Mouse (Mus musculus) forebrain, embryonic 14.5 days (tissue): Measurements from ENCODE around the gene Atp6v0a4. TPM values are rescaled to one million over a fixed set of nuclear protein-coding genes. Genes with fewer than 3 reads are reported as not detected.
A peak's percentile ranks its signal among the peaks of the same experiment; 100 is the strongest.

ENCODE experiments used
- ATAC-seq: fragments of 200-750 bp; cut with Nextera tagmentation; 2 replicates; pipeline ENCODE4 v1.8.0; 2017; ENCODE audit warnings: mild to moderate bottlenecking, moderate library complexity
- DNase-seq: peaks from one replicate; pipeline ENCODE4 v3.0.0-alpha.2; 2015; ENCODE audit warnings: low spot score
- H3K27ac ChIP-seq: fragments of 300-500 bp; sonication (generic); 2 replicates; pipeline ENCODE4 v1.5.1; 2014; ENCODE audit warnings: low read depth, mild to moderate bottlenecking, control low read depth, low read length, moderate library complexity
- H3K27me3 ChIP-seq: fragments of 300-500 bp; sonication (generic); replicated peaks from 2 replicates; pipeline ENCODE4 v1.6.1; 2014; ENCODE audit warnings: low read length, control low read depth, mixed read lengths; ENCODE audit not compliant: control insufficient read depth, insufficient read depth
- H3K36me3 ChIP-seq: fragments of 300-500 bp; sonication (generic); 2 replicates; pipeline ENCODE4 v1.6.1; 2014; ENCODE audit warnings: low read length, control low read depth; ENCODE audit not compliant: control insufficient read depth, insufficient read depth
- H3K4me1 ChIP-seq: fragments of 300-500 bp; sonication (generic); 2 replicates; pipeline ENCODE4 v1.6.1; 2014; ENCODE audit warnings: antibody characterized with exemption, low read length, control low read depth; ENCODE audit not compliant: control insufficient read depth, insufficient read depth
- H3K4me2 ChIP-seq: fragments of 300-500 bp; sonication (generic); 2 replicates; pipeline ENCODE4 v1.6.1; 2014; ENCODE audit warnings: mild to moderate bottlenecking, control low read depth, low read length
- H3K4me3 ChIP-seq: fragments of 300-500 bp; sonication (generic); 2 replicates; pipeline ENCODE4 v1.5.1; 2014; ENCODE audit warnings: low read depth, low read length, control low read depth
- H3K9ac ChIP-seq: fragments of 300-500 bp; sonication (generic); 2 replicates; pipeline ENCODE4 v1.6.1; 2014; ENCODE audit warnings: mild to moderate bottlenecking, low read length, control low read depth, moderate library complexity
- H3K9me3 ChIP-seq: fragments of 300-500 bp; sonication (generic); replicated peaks from 2 replicates; pipeline ENCODE4 v1.6.1; 2016; ENCODE audit warnings: low read length, control low read depth, mixed read lengths; ENCODE audit not compliant: control insufficient read depth
- WGBS: fragments of 180-500 bp; shearing (Covaris S2); extraction: QIAGEN DNeasy Blood & Tissue Kit; methylation state at CpG from one replicate; pipeline ENCODE4 v1.1.7; 2014; 5-methylcytosine and 5-hydroxymethylcytosine counted together
- polyA plus RNA-seq: library from polyadenylated mRNA; unstranded; fragments of >200 nt; fragmentation: Nextera tagmentation; extraction: Ambion mirVana; gene quantifications from 2 replicates; pipeline ENCODE4 v1.2.1, GENCODE M21; 2014

The Atp6v0a4 gene
- polyA plus RNA-seq, 1 experiment from 2014 or later: not detected

DNA sequence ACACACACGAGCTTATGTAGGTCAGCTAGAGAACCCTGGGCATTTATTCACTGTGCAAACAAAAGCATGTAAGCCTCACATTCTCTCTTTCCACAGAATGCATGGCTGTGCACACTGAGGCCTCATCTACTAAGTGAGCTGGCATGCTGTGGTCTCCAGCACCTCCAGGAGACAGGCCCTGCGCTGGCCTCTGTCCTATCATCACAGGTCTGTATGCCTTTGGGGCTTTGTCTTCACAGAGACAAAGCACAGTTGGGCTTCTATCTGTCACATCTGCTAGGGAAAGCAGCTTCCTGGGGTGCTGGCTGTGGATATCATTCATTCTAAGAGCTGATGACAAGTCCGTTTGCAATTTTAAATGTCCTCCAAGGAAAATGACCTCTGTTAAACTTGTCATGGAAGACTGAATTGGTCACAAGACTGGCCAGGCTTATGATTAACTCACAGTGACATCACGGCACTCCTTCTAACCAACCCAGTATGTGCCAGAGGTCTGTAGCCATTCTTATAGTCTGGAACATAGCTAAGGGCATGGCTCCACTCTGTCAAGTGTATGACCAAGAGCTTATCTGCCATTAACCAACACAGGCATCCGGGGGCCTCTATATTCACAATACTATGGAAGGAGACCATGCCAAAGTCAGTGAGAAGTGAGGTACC, 52.1 kb downstream of the Atp6v0a4 start:
- H3K4me3 ChIP-seq: no peak overlapping the region
- no peaks in the 10 kb centered on the region for H3K27me3 ChIP-seq
- no peaks in the 10 kb centered on the region for H3K36me3 ChIP-seq
- 71% methylated on average over 5 of the region's 5 CpGs for WGBS
- H3K9me3 ChIP-seq: no peaks in the 10 kb centered on the region
- no peak overlapping the region for H3K9ac ChIP-seq
- no peak overlapping the region for H3K27ac ChIP-seq
- H3K4me2 ChIP-seq: no peak overlapping the region
- ATAC-seq (no peak), DNase-seq (no peak)
- H3K4me1 ChIP-seq: no peaks in the 10 kb centered on the region

DNA sequence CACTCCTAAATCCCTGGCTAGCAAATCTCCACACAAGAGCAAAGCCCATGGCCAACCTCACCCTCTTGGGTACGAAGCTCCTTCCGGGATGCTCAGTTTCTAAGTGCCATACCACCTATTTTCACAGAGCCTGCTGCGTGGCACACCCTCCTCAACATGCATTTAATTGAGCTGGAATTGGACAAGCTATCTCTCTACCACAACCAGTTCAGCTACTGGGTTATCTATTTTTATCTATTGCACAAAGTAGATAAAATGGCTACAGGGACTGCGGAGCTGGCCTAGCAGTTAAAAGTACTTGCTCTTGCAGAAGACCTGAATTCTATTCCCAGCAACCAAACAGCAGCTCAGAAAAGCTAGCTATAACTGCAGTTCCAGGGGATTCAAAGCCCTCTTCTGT, 53.1 kb downstream of the Atp6v0a4 start:
- Histone ChIP-seq H3K36me3 (no peaks in the 10 kb centered on the region), H3K27ac (no peak overlapping the region), H3K27me3 (no peaks in the 10 kb centered on the region), H3K9ac (no peak overlapping the region), H3K4me1 (no peaks in the 10 kb centered on the region), H3K4me2 (no peak overlapping the region), H3K9me3 (no peaks in the 10 kb centered on the region), H3K4me3 (no peak overlapping the region)
- ATAC-seq (no peak), DNase-seq (no peak)
- 91% methylated on average over 4 of the region's 4 CpGs for WGBS

GRCm38 (mm10) chr6:38066215-38066614, 58.2 kb downstream of the Atp6v0a4 start:
- Histone ChIP-seq H3K9me3 (no peaks in the 10 kb centered on the region), H3K4me2 (no peak overlapping the region), H3K4me1 (0 out of 2 replicates have a peak, but pooled peaks cover 2% of the 10 kb centered on the region), H3K9ac (no peak overlapping the region), H3K27ac (no peak overlapping the region), H3K36me3 (no peaks in the 10 kb centered on the region), H3K4me3 (no peak overlapping the region), H3K27me3 (no peaks in the 10 kb centered on the region)
- 0% methylated on average over 5 of the region's 5 CpGs for WGBS
- DNase-seq (peak; percentile 92), ATAC-seq (peak; percentile 94)

- DNase-seq: peak; percentile 4
- peak; percentile 63; the same call in 1 of the 2 replicates for ATAC-seq
- Histone ChIP-seq H3K9me3 (no peaks in the 10 kb centered on the region), H3K4me3 (no peak overlapping the region), H3K9ac (no peak overlapping the region), H3K4me1 (0 out of 2 replicates have a peak, but pooled peaks cover 2% of the 10 kb centered on the region), H3K27me3 (no peaks in the 10 kb centered on the region), H3K27ac (no peak overlapping the region), H3K36me3 (no peaks in the 10 kb centered on the region), H3K4me2 (no peak overlapping the region)
- 76% methylated on average over 11 of the region's 11 CpGs for WGBS
Observed at GRCm38 (mm10) chr6:38065501-38066122, 58.8 kb downstream of the Atp6v0a4 start.

DNA sequence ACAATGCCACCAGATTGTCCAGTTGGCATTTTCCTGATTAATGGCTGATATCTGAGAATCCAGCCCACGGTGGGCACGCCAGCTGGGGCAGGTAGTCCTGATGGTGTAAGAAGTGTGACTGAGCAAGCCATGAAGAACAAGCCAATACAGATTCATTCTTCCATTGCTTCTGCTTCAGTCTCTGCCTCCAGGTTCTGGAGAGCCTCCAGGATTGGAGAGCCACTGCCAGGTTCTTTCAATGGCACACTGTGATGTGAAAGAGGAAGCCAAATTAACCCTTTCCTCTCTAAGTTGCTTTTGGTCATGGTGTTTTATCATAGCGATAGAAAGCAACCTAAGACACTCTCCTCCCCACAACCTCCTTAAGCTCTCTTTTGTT, 59.3 kb downstream of the Atp6v0a4 start:
- 58% methylated on average over 3 of the region's 3 CpGs for WGBS
- ATAC-seq (peak; percentile 60; the same call in 1 of the 2 replicates), DNase-seq (peak; percentile 72)
- Histone ChIP-seq H3K27ac (no peak overlapping the region), H3K36me3 (no peaks in the 10 kb centered on the region), H3K4me2 (no peak overlapping the region), H3K4me3 (no peak overlapping the region), H3K9ac (no peak overlapping the region), H3K27me3 (no peaks in the 10 kb centered on the region), H3K9me3 (no peaks in the 10 kb centered on the region), H3K4me1 (0 out of 2 replicates have a peak, but pooled peaks cover 2% of the 10 kb centered on the region)

DNA sequence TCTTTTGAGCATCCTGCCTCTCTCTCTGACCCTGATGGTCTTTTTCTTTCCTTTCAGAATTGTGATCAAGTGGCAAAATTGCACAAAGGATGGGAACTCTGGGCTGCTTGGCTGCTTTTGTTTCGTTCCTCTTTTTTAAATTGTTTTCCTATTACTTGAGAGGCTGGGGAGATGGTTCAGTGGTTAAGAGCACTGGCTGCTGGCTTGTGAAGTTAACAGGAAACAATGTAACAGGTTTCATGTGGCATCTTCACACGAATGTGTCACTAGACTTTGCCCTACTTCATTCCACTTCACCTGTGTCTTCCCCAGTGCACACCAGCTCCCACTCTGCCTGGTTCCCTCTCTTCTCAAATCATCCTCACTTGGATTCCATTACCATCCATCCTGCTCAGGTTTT, 59.8 kb downstream of the Atp6v0a4 start:
- H3K4me1 ChIP-seq: 0 out of 2 replicates have a peak, but pooled peaks cover 2% of the 10 kb centered on the region
- H3K27me3 ChIP-seq: no peaks in the 10 kb centered on the region
- H3K9me3 ChIP-seq: no peaks in the 10 kb centered on the region
- ATAC-seq: no peak
- DNase-seq: no peak
- H3K36me3 ChIP-seq: no peaks in the 10 kb centered on the region
- no peak overlapping the region for H3K4me3 ChIP-seq
- no peak overlapping the region for H3K27ac ChIP-seq
- no peak overlapping the region for H3K9ac ChIP-seq
- no peak overlapping the region for H3K4me2 ChIP-seq
- 72% methylated on average over 2 of the region's 2 CpGs for WGBS

DNA sequence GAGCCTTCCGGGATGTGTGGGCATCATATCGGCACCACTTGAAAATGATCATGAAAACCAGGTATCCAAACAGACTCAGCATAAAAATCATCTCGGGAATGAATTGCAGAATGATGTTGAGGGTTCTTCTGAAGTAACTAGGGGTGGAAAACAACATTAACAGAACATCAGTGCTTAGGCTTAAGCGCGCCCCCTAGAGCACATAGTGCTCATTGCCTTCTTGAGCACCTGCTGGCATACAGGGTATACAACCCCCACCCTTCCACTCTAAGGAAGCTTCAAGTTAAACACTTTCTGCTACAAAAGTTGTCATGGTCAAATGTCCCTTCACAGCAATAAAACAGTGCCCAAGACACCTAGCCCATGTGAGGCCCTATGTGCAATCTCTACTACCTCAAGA, 65.6 kb downstream of the Atp6v0a4 start:
- Histone ChIP-seq H3K9ac (no peak overlapping the region), H3K4me2 (no peak overlapping the region), H3K36me3 (no peaks in the 10 kb centered on the region), H3K27me3 (no peaks in the 10 kb centered on the region), H3K9me3 (no peaks in the 10 kb centered on the region), H3K4me1 (no peaks in the 10 kb centered on the region), H3K4me3 (no peak overlapping the region), H3K27ac (no peak overlapping the region)
- DNase-seq (no peak), ATAC-seq (no peak)
- WGBS: 61% methylated on average over 5 of the region's 5 CpGs

- Histone ChIP-seq H3K9ac (no peak overlapping the region), H3K4me1 (no peaks in the 10 kb centered on the region), H3K27me3 (no peaks in the 10 kb centered on the region), H3K4me2 (no peak overlapping the region), H3K9me3 (no peaks in the 10 kb centered on the region), H3K27ac (no peak overlapping the region), H3K36me3 (no peaks in the 10 kb centered on the region), H3K4me3 (no peak overlapping the region)
- ATAC-seq (no peak), DNase-seq (no peak)
- WGBS: 85% methylated on average over 15 of the region's 15 CpGs
Observed at GRCm38 (mm10) chr6:38055471-38056330, 68.7 kb downstream of the Atp6v0a4 start.
